Mouse (Mus musculus): Measurements from ENCODE around the gene Foxd1.
A peak's percentile ranks its signal among the peaks of the same experiment; 100 is the strongest.

Foxd1 gene

DNA sequence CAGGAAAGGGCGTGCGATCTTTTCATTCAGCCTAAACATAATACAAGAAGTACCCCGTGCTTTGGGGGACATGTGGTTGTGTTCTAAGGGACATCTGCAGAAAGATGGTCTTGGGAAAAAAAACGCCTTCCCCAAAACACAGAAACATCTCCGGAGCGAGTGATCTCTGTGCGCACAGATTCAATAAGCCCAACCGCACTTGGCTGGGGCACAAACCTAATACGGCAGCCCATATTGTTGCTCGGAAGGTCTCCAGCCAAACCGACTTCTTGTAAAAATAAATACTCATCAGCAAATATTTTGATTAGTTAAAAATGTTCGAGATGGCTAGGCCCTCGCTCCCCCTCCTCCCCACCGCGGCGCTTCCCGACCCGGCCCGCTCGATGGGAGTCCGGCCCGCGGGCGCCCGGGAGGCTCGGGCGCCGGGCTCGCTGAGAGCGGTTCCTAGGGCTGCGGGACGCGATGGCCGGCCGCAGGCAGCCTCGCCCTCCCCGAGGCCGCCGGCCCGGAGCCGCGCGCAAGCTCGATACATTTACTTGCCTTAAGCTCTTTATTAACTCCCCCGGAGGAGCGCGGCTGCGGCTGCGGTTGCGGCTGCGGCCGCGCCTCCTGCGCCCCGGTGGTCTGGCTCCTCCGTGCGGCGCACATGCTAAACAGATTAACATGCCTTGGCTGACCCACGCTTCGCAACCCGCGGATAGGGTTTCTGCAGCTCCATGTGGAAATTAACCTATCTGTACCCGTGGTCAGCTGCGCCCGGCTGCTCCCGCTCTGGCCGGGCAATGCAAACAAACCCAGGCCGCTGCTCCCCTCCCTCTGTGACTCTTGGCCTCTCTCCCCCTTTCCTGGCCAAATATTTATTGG is 37.0 kb downstream of the Foxd1 start:
- DNase-seq = peak; percentile 9

DNA sequence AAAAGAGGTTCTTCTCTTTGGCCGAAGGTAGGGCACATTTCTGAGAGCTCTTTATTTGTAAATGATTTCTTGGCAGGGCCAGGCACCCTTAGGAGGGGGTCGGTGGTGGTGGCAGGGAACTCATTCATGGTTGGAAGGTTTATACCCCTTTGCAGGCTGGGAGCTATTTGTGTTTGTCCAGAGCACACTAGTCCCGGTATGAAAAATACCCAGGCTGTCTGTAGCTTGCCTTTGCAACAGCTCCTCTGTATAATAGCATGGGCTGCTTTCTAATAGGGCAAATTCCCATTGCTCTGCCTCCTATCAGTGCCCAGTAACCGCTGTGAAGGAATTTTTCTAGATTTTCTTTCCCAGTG is 37.6 kb downstream of the Foxd1 start:
- no peak for DNase-seq

DNA sequence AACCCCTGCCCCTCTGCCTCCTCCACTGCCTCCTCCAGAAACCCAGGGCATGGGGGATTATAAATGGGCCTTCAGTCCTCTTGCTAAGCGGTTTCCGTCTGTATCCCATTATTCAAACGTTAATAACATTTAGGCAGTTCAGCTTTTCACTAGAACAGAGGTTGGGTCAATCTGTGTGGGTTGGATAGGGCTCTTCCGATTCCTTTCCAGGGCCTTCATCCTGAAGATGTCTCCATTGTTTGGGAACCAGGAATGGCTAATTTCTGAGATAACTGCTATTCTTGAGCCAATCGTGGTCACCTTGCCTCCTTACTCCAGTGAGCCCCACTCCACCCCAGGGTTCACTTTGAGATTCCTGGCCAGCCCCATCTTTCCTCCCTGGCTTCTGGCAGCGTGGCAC is 38.0 kb downstream of the Foxd1 start:
- DNase-seq = no peak

DNA sequence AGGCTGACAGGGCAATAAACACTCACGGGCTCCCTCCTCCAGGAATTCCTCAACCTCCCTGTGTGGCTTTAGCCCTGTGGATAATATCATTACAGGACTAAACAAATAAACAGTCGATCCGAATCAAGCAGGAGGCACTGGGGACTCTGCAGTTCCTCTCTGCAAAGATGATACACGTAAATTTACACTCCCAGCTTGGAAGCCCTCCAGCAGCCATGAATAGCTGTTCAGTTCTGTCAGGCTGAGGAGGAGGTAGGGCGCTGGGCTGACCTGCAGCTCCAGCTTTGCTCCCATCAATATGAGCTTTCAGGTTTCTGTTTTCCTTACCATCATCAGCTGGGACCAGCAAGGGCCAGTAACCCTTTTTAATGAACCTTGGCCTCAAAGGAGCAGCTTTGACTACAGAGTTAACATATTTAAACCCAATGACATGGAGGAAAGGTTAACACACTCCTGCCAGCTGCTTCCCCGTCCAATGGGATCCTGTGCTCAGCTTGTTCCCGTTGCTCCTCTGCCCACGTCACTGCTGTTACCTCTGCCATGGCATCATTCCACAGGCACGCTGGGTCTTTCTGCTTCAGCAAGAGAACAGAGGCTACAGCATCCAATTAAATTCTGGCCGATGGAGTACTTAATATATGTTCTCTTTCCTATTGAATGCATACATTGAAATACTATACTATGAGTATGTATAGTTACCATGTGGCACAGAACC is 39.5 kb downstream of the Foxd1 start:
- no peak for DNase-seq
